Mouse (Mus musculus): Measurements from ENCODE around the gene Epor. TPM values are rescaled to one million over a fixed set of nuclear protein-coding genes. Genes with fewer than 3 reads are reported as not detected.

Gene Epor
- total RNA-seq, 2 experiments from 2014 or later, result 0.45 to 1.2 TPM

DNA sequence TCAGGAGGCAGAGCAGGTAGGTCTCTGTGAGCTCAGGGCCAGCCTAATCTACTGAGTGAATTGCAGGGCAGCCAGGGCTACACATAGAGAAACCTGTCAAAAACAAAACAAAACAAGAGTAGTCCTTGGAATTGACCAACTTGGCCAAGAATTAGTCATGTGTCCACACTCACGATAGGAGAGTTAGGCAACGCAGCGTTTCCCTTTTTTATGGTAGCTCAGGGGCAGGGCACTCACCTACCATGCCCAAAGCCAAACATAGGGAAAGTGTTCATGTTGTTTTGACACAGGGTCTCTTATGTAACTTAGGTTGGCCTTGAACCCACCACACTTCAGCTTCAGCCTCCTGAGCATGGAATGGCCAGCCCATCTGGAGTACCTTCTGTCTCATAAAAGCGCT, 6.0 kb upstream of the Epor start:
- ATAC-seq (ENCODE audit: poor library complexity, severe bottlenecking), result peak; percentile 69

DNA sequence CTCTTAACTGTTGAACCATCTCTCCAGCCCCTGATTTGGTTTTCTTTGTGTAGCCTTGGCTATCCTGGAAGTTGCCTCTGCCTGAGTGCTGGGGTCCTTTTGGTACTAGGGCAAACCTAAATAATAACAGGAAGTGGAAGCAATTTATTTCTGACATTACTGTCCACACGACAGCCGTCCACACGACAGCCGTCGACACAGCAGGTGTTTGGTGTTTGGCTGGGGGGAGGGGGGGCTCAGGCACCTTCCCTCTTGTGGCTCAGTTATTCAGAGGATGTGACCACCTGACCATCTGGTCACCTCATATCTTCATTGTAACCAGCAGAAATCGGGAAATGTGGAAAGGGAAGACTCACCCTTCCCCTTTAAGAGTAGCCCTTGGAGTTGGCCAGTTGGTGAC, 5.6 kb upstream of the Epor start:
- no peak for ATAC-seq (ENCODE audit: poor library complexity, severe bottlenecking)

DNA sequence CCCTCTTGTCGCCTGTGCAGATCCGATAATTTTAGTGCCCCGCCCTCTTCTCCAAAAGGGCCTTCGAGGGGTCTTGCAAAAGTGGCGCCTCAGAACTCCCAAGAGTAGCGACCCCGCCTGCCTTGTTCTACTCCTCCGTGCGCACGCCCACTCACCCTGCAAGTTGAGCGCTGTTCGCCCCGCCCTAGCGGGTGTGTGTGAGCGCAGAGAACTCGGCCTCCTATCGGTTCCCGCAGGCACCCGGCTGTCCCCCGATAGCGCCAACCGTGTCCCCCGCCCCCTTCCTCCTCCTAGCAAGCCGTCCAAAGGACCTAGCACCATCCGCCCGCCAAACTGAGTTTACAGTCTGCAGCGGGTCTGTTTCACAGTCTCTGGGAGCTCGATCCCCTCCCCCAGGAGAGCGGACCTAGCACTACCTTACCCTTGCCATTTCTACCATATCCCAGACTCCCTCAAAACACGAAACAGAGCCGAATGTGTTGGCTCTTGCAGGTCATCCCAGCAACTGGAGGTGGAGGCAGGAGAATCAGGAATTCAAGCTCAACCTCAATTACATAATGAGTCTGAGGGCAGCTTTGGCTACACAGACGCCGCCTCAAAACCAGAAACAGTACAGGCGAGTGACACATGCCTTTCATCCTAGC, 768 bp downstream of the Epor start:
- peak; percentile 83 for ATAC-seq (ENCODE audit: poor library complexity, severe bottlenecking)

DNA sequence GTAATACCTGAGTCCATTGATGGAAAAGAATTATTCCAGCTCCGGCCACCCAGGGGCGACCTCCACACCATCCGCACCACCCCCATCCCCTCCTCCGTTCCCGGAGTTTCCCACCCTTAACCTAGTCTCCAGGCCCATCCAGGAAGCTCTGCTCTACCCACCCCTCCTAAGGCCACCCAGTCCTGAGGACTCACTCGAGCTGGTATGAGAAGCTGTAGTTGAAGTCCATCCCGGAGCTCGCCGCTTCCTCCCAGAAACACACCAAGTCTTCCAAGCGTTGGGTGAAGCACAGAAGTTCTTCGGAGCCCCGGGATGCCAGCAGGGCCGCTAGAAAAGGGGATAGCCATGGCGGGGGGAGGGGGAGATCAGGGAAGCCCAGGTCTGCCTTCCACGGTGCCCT, 1.3 kb downstream of the Epor start:
- ATAC-seq (ENCODE audit: poor library complexity, severe bottlenecking), result no peak

DNA sequence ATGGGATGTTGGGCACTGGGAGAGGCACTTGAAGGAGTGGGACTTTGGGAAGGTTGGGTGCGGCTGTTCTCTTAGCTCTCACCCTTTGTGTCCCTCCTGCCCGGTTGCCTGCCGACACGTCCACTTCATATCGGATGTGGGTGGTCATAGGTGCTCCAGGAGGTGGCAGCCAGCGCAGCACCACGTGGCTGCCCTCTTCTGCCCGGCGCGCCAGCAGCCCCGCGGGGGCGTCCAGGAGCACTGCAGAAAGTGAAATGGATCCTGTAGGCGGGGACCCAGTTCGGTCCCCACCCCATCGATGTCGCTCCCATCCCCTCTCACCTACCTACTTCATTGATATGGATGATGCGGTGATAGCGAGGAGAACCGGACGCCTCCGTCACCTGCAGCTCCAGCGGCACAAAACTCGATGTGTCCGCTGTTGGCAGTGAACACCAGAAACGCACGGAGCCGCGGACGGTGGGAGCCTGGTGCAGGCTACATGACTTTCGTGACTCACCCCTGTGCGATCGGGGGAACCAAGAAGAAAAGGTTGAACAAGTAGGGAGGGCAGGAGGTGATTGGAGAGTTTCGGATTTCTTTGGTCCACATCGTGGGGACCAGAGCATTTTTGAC, 1.8 kb downstream of the Epor start:
- ATAC-seq (ENCODE audit: poor library complexity, severe bottlenecking), result no peak

DNA sequence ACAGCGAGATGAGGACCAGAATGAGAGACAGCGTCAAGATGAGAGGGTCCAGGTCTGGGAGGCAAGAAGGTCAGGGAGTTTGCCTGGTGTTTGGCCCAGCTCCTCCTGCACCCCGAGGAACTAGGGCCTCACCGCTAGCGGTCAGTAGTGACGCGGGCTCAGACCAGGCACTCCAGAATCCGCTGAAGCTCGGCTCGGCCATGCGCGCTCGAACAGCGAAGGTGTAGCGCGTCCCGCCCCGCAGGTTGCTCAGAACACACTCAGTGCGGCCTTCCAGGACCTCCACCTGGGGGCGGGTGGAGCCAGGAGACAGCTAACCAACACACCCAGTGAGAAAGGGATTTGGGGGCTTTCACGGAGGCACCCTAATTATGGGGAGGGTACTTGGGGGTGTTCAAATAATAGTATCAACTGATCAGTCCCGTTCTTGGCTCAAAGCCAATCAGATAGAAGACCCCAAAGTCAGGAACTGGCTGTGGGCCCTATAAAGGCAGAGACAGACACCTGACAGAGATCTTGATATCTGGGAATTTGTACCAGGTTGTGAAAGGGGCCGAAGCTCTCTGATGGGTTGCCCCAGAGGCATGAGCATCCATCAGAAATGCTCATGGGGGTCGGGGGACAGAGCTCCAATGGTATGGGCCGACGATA, 2.6 kb downstream of the Epor start:
- ATAC-seq (ENCODE audit: poor library complexity, severe bottlenecking), result no peak

DNA sequence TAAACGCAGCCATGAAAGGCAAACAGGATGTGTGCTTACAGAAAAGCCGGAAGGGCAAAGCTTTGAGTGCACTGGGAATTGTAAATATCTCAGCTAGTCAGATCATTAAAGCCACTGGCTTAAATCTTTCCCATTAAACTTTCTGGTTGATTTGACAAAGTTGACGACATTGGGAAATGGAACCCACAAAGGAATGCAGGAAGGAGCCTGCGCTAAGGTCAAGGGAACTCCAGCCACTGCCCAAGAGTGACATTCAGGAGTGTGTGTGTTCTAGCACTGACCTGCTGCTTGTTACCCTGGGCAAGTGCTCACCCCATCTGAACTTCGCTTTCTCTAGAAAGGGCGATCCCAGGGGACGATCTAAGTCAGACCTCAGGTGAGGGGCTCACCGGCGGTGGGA, 3.2 kb downstream of the Epor start:
- no peak for ATAC-seq (ENCODE audit: poor library complexity, severe bottlenecking)

DNA sequence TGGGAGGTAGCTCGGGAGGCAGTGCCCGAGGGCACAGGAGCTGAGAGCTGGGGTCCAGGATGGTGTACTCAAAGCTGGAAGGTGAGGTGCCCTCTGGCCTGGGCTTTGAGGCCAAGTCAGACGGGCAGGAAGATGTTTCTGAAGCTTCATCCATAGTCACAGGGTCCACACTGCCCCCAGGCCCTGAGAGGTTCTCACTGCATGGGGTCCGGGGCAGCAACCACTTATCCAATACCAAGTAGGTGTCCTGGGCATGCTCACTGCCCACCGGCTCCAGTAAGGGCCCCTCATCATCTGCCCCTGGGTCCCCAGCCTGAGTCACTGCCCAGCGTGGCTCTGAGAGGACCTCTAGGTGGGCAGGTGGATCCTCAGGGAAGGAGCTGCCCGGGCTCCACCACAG, 4.1 kb downstream of the Epor start:
- ATAC-seq (ENCODE audit: poor library complexity, severe bottlenecking), result no peak

DNA sequence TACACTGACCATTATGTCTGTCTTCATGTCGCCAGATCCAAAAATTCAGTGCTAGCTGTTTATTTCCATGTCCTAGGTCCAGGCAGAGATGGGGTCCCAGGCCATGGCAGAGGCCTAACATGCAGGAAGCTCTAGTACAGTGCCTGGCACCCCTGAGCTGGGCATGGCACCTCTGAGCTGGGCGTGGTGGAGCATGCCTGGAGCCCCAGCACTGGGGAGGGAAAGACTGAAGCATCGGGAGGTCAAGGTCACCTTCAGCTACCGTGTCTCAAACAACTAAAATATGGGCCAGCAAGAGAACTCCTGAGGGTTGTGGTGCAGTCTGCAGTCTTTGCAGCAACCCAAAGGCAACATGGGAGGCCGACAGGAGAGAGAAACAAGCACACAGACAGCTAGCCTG, 4.9 kb downstream of the Epor start:
- ATAC-seq (ENCODE audit: poor library complexity, severe bottlenecking), result no peak

DNA sequence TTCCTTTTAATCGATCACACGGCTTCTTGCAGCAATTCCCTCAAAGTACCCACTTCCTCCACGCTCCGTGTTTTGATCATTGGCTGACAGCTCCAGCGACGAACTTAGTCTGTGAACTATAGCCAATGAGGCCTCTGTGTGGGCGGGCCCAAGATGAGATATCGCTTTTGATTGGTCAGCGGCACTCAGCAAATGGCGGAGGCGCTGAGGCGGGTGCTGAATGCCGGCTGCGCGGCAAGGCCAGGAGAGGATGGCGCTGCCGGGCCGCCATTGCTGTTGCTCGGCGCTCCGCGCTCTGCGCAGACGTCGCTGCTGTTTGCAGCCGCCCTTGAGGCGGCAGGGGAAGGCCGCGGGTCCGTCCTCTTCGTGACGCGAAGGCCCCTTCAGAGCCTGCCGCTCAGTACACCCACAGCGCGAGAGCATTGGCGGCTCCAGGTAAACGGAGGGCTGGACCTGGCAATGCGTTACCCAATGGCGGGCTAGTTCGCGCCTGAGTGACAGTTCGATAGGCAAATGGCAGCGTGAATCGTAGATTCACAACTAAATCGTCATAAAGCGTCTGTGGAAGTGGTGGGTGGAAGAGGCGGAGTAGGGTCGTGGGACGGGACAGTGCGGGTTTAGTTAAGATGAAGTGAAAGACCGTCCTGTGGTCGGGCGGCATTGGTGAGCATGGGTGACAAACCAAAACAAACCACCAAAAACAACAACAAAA, 7.6 kb downstream of the Epor start, which contains the start of gene Swsap1:
Swsap1 (plus strand) TSS at position 186 of the 712 bp plus-strand sequence.
- peak; percentile 93 for ATAC-seq (ENCODE audit: poor library complexity, severe bottlenecking)

DNA sequence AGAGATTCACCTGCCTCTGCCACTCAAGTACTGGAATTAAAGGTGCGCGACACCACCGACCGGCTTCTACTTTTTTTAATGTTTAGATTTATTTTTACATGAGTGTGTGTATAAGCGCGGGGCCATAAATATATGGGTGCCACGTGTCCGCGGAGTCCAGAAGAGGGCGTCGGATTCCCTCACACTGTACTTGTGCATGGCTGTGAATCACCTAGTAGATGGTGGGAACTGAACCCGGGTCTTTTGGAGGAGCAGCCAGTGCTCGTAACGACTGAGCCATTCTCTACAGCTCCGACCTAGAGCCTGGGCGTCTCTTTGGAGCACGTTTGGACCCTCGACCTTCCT, 8.1 kb downstream of the Epor start:
- ATAC-seq (ENCODE audit: poor library complexity, severe bottlenecking), result peak; percentile 45

DNA sequence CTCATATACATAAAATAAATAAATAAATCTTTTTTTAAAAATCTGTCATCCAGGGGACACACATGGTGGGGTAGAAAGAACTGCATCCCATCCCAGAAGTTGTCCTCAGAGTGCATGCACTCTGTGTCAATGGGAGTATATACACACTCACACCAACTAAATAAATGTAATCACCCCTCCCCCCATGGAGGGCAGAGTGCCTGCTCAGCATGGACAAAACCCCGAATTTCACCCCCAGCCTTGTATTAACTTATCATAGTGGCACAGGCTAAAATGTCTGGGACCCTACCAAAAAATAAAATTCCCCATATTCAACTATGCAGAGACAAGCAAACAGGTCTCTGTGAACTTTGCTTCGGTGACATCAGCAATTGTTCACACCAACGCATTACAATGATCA, 8.7 kb downstream of the Epor start:
- ATAC-seq (ENCODE audit: poor library complexity, severe bottlenecking), result no peak

DNA sequence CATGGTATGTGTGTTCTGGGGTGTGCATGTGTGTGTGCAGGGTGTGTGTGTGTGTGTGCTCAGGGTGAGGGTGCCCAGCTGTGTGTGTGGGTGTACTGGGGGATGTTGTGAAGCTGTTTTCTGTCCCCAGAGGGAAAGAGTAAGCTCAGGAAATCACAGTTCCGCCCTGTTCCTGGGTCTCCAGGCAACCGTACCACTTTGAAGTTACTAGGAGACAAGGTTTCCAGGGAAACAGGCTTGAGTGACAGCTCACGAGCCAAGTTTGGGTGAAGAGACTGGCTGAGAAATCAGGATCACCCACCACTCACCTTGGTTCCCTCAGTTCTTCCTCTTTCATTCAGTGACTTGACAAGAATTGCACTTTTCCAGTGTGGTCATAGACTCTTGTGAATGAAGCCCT, 9.7 kb downstream of the Epor start:
- ATAC-seq (ENCODE audit: poor library complexity, severe bottlenecking), result no peak

DNA sequence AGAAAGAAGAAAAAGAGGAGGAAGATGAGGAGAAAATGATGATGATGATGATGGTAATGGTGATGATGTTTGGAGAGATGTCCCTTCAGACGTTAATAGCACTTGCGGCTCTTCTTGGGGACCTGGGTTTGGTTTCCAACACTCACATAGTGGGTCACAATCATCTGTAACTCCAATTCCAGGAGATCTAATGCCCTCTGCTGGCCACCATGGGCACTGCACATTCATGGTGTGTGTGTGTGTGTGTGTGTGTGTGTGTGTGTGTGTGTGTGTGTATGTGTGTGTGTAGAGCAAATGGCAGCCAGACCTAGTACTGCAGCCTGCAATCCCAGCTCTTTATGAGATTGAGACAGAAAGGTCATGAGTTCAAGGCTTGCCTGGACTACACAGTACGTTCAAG, 11.3 kb downstream of the Epor start:
- no peak for ATAC-seq (ENCODE audit: poor library complexity, severe bottlenecking)

DNA sequence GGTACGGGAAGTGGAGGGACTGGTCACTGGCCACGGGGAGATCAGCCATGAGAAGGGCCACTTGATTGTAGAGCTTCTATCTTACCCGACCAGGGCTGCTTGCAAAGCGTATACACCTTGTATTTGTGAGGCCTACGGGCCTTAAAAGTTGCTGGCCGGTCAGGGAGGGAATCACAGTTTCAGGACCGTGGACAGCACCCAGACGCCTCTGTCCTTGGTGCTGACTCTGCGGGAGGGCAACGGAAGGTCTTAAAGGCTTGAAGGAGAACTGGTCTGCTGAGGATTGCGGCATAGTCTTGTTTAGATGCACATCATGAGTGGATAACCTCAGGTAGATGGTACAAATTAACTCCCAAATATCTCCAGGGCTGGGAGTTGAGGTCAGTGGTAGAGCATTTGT, 13.0 kb downstream of the Epor start:
- peak; percentile 73 for ATAC-seq (ENCODE audit: poor library complexity, severe bottlenecking)

DNA sequence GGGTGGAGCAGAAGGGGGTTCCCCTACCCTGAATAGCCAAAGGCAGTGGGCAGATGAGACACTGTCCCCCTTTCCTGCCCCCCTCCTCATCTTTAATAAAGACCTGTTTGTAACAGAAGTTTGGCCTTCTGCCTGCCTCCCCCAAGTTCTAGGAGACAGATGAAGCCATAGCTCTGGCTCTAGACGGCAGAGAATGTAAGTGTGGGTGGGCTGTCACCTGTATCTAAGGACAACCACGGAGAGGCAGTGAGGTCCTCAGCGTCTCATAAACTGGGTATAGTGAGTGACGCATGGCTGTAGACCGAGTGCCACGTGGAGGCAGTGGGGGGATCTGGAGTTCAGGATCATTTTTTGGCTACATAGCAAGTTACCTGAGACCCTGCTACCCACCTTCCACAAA, 14.5 kb downstream of the Epor start:
- ATAC-seq (ENCODE audit: poor library complexity, severe bottlenecking), result no peak

DNA sequence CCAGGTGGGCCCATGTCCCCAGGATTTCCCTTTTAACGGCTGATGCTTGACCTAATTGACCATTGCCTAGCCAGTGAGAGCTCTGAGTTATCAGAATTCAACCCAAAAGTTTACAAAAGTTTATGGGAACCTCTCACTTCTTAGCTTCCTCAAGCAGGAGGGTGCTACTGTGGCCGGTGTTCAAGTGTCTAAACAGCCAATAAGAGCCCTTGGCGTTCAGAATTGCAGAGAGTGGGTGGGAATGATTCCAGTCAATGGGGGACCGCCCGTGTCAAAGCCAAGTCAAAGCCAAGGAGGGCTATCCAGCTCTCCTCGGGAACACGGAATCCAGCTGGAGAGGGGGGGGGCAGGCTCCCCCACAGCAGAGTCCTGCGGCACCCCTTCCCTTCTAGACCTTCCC, 15.2 kb downstream of the Epor start:
- no peak for ATAC-seq (ENCODE audit: poor library complexity, severe bottlenecking)

DNA sequence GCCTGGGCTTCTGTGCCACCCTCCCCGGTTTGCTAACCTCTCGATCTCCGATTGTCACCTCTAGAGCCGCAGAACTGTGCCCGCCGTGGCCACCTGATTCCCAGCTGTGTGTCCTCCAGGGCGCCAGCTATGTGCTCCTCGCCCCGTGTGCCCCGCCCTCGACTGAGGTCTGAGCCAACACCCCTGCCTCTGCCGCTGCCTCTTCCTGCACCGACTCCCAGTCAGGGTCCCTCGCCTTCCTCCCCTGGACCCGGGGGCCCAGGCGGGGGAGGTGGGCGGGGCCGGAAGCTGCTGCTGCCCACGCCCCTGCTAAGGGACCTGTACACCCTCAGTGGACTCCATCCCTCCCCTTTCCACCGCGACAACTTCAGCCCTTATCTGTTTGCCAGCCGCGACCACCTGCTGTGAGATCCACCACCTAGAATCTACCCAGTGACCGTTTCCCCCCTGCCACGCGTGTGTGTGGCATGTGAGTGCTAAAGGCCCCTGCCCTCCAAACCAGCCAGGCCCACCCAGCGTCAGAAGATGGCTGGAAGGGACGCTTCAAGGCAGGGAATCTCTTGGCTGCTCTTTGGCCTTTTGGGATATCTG, 15.7 kb downstream of the Epor start:
- 0 out of 2 replicates have a peak, but pooled peaks have one; percentile 10 for ATAC-seq (ENCODE audit: poor library complexity, severe bottlenecking)

DNA sequence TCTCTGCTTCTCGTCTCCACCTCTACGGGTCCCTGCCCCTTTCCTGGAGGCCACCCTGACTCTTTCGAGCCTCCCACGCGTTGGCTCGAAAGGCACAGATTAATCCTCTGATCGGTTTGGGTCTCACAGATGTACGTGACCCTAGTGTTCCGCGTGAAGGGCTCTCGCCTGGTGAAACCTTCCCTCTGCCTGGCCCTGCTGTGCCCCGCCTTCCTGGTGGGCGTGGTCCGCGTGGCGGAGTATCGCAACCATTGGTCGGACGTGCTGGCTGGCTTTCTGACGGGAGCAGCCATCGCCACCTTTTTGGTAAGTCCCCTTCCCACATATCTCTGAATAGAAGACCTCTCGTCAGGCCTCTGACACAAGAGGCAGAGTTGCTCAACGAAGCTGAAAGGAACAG, 19.0 kb downstream of the Epor start:
- ATAC-seq (ENCODE audit: poor library complexity, severe bottlenecking), result no peak

DNA sequence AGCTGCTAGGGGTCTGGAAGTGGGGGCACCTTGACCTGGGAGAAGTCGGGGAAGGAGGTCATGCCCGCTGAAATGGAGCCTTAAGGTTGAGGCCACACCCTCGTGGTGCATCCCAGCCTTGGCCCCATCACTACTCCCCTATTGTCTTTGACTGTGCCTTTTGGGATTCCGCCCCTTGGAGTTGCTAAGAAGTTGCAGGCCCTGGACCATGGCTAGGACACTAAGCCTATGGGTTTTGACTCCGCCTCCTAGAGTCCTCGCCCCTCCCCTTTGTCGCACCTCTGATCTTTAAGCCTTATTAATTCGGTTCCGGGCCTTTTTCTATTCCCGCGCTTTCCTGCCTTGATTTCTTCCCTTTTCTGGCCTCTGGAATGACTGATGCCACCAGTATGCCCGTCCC, 19.7 kb downstream of the Epor start:
- ATAC-seq (ENCODE audit: poor library complexity, severe bottlenecking), result no peak

DNA sequence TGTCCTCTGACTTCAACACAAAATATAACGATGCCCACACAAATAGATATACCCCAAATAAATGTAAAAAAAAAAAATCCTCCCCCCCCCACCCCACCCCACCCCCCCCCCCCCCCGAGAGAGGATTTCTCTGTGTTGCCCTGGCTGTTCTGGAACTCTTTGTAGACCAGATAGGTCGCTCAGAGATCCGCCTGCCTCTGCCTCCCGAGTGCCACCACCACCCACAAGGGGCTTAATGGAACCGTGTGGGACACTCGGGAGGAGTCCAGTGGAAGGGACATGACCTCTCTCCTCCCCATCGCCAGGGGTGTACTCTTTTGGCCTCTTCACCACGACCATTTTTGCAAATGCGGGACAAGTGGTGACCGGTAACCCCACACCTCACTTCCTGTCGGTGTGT, 20.3 kb downstream of the Epor start:
- ATAC-seq (ENCODE audit: poor library complexity, severe bottlenecking), result no peak
